Mouse (Mus musculus): ENCODE measurements around the gene Tbl2.

The Tbl2 gene

DNA sequence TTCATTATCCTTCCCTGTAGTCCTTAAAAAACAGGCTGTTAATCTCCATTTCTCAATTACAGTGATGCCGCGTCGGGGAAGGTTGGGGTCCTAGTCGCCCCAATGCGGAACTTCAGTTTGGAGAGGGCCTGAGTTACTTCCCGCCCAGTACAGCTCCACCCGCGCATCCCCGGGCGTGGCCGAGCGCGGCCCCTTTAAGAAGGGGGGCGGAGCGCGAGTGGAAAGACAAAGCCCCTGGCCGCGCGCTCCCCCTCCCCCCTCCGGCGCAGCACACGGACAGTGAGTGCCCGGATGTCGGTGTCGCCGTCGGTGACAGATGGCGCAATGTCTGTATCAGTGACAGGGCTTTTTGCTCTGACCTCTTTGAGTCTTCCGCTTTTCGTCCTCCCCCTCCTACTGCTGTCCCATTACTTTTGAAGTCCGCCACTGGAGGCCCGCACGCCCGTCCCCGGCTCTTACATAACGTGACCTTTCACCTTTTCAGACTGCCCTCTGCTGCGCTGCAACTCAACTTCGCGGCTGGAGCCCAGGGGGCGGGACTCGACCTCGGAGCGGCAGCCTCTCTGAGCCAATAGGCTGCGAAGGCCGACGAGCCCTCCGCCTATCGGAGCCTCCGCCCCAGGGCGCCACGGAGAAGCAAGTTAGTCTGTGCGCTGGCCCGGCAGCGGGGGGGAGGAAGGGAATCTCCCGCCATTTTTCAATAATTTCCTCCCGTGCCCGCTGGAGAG is 37.3 kb downstream of the Tbl2 start, which contains the start of gene Baz1b:
Gene Baz1b, plus strand, starts transcription at position 644 of the 728 bp plus-strand sequence.
- peak; percentile 99 for DNase-seq (ENCODE audit: low read depth, low spot score)

DNA sequence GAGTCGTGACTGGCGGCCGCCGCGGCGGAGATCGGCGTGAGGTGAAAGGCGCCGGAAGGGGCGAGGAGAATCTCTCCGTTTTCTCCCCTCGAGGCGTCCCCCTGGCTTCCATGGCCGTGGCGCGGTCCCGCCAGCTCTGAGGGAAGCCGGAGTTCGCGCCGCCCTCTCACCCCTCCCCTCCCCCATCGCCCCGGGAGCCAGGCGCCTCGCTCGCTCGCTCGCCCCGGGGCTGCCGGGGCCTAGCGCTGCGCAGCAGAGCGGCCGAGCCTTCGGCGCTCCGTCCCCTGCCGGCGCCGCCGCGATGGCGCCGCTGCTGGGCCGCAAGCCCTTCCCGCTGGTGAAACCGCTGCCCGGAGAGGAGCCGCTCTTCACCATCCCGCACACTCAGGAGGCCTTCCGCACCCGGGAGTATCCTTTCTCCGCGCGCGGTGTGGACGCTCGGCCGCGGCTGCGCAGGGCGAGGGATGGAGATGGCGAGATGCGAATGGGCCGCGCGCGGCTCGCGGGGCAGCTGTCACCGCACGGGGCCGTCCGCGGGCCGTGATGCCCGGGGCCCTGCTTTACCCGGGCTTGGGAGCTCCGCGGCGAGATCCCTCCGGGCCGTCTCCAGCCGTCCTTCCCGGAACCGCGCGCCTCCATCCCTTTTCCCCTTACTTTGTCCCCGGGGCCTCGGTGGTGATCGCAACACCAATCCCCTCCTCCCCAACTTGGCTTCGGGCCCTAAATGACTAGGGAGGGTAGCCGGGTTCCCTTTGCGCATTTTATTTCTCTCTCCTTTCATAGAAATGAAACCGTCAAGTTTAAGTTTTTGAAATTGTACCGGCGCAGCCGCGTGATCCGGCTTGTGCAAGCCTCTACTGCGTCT is 38.1 kb downstream of the Tbl2 start:
- DNase-seq (ENCODE audit: low read depth, low spot score) = no peak

DNA sequence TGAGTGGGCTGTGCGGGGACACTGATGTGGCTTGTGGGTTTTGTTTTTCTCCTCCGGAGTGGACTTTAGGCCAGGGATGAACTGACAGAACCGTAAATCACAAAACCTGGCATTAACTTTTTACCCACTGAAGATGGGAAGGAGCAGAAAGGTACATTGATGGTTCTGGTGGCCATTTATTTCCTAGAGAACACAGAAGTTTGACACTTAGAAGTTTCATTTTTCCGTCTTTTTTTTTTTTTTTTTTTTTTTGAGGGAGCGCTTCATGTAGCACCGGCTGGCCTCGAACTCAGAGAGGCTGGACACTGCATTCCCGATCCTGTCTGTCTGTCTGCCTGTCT is 38.7 kb downstream of the Tbl2 start:
- no peak for DNase-seq (ENCODE audit: low read depth, low spot score)

DNA sequence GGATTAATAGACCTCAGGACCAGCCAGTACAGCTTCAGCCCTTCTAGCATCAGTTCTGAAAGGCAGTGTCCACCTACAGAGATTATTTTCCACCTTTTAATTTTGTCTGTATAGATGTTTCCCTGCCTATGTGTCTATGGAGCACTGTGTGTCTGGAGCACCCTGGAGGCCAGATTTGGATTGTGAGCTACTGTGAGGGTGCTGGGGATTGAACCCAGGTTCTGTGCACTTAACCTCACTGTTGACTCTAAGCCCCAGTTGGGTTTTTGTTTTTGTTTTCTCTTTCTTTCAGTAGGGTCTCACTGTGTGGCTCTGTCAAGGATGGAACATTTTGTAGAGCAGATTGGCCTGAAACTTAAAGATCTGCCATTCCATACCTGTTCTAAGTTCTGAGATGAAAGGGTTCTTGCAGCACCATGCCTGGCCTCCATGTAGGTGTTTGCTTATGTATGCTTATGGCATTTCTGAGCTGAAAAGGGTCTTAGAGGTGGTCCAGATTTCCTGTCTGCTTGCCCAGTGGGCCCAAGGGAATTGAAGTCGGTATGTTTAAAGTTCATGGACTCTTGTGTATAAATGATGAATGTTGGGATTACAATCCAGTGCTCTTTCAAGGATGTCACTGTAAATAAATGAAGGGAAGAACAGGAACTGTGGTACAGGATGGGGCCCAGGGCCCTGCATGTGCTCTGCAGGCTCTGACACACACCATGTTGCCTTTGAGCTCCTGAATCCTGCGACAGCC is 40.0 kb downstream of the Tbl2 start:
- no peak for DNase-seq (ENCODE audit: low read depth, low spot score)

DNA sequence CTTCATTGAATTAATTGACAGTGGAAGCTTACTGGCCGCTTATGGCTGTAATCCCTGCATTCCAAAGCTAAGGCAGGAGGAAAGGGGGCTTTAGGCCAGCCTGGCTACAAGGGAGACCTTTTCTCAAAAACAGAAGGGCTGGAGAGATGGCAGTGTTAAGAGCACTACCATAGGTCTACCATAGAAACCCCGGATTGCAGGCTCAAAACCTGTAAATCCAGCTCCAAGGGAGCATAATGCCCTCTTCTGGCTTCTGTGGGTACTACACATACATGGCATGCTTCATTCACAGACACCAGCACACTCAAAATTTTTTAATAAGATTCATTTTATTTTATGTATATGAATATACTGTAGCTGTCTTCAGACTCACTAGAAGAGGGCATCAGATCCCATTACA is 42.2 kb downstream of the Tbl2 start:
- DNase-seq (ENCODE audit: low read depth, low spot score) = peak; percentile 50

DNA sequence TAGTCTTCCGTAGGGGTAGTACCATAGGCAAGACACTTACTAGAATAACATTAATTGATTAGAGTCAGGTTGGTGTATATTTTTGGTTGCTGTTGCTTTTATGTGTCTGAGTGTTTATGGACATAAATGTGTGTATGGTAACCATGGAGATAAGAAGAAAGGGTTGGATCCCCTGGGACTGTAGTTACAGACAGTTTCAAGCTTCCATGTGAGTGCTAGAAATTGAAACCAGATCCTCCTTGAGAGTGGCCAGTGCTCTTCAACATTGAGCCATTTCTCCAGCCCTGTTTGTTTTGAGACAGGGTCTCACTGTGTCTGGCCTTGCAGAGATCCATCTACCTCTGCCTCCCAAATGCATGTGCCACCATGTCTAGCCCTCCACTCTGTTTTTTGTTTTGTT is 43.0 kb downstream of the Tbl2 start:
- no peak for DNase-seq (ENCODE audit: low read depth, low spot score)

DNA sequence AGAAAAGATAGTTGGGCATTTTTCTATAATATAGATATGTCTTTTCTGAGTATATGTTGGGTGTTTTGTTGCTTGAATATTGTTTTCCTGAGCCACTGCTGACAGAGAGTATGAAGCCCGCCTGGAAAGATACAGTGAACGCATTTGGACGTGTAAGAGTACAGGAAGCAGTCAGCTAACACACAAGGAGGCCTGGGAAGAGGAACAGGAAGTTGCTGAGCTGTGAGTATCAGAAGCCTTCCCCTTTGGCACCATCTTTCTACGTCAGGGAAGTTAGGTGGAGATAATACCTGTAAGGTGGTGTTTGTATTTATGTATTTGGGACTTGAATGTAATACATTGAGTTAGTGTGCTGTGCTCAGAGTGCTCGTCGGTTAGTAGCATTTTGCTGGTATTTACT is 46.9 kb downstream of the Tbl2 start:
- no peak for DNase-seq (ENCODE audit: low read depth, low spot score)

DNA sequence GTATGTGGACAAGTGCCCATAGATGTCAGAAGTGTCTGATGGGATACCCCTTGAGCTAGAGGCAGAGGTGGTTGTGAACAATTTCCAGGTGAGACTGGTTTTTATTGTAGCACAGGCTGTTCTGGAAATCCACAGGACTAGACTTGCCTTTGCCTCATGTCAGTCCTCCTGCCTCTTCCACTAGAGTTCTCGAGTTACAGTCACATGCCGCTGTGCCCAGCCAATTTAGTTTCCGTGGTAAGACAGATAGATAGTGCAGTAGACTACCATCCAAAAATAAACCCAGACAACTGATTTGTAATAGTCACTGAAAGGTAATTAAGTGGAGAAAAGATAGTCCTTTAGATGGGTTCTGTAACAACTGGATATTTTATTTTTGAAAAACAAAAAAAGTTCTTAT is 53.3 kb downstream of the Tbl2 start:
- no peak for DNase-seq (ENCODE audit: low read depth, low spot score)

DNA sequence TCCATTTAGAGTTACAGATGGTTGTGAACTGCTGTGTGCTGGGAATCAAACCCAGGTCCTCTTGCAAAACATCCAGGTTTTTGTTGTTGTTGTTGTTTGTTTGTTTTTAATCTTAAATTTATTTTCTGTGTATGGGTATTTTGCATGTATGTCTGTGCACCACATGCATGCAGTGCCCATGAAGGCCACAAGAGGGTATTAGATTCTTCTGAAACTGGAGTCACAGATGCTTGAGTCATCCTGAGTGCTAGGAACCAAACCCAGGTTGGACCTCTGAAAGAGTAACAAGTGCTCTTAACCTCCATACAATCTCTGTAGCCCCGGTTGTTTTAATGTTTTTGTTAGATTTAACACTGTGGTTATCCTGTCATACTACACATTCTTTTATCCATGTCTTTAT is 58.7 kb downstream of the Tbl2 start:
- DNase-seq (ENCODE audit: low read depth, low spot score) = no peak

All from skeletal muscle tissue, adult 2 months (tissue).